Mouse (Mus musculus) CD8-positive naive resting alpha-beta T cell, adult 2 months (primary cell): Measurements from ENCODE around the gene Ttll5.

Source experiments
- DNase-seq, 2 experiments: peaks; one replicate each; pipeline ENCODE4 v3.0.0; 2022; ENCODE audit warnings: low read depth in 2 of 2, low spot score in 2 of 2

Gene Ttll5

DNA sequence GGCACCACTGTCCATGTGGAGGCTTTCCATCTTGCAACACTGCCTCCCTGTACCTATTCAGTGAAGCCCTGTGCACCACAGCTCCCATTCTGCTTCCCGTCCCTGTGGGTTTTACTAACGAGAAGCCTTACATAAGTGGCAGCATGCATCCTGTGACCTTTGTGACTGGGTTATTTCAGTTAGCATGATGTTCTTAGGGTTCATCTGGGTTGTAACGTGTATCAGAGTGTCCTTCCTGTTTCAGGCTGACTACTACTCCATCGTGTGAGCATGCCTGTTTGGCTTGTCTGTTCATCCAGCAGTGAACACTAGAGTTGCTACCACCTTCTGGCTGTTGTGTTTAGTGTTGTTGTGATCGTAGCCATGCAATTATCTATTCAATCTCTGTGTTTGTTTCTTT lies 221.7 kb downstream of the Ttll5 start:
- no peak for DNase-seq

DNA sequence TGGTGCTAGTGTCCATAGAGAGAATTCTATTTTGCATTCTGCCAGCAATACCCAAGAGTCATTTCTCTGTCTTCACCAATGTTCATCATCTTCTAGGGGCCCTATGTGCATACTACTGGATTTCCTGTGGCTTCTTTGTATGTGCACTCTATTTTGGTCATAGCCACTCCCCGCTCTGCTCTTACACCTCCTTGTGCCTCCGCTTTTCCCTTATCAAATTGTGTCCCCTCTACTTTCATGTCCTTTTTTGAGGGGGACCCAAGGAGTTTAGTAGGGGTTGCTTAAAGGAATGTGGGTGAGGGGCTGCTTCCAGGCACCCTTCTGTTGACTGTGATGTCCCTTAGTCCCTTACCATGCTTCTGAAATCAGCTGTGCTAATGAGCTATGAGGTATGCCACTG lies 222.3 kb downstream of the Ttll5 start:
- no peak for DNase-seq

DNA sequence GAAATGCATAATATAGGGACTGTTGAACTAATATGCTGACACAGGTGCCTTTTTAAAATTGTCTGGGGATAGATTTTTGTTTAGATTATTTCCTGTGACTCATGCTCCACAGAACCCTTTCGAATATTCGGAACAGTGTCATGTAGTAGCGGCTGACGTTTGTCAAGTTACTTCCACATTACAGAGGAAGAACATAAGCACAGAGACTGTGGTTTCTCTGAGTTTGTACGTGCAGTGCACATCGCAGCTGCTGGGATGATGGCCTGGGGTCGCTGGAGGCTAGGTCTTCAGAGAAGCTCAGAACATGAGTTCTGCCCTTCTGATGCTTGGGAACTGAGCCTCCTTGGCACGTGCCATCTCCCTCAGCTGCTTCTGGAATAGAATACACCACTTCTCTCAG lies 222.9 kb downstream of the Ttll5 start:
- peak in 1 of 2 experiments; percentile 2 for DNase-seq

DNA sequence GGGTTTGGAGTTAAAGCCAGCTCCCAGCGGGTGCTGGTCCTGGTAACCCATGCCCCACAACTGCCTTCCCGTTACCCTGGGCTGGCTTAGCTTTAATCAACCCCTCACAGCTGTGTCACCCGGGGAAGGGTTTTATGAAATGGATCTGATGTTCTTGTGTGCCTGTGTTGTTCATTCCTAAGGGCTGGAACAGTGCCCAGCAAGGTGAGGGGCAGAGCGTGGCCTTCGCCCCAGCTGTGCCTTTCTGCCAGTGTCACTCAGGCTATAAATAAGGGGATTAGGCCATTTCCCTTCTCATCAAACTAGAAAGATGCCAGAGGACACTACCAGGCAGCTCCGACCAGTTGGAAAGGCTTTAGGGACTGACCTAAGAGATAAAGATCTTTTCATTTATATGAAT lies 225.4 kb downstream of the Ttll5 start:
- no peak for DNase-seq

DNA sequence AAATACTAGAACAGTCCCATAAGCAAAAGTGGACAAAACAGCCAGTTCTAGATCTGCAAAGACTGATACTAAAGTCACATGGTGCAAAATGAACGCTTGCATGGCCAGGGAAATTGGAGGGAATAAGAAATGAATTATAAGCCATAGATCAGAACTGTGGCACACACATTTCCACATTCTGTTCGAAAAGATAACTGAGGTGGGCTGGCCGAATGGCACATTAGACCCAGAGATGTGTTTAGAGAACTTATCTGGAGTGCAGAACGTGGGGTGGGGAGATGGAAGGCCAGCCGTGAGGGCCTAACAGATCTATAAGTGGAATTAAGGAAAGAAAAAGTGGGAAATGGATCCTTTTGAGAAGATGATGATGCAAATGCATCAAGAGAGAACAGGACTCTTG lies 227.0 kb downstream of the Ttll5 start:
- DNase-seq: no peak

DNA sequence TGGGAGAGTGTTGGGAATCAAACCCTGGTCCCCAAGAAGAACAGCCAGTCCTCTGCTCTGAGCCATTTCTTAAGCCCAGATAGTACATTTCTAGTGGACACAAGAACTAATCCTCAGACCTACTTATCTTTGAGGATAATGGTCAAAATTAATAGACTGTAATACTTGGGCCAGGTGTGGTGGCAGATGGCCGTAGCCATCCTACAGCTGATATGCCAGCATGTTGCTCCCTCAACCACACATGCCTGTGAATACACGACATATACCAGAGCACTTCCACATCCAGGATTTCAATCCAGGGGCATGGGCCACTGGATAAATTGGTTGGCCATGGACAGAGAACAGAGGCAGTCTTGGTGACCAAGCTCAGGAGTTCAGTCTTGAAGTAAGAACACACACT lies 230.8 kb downstream of the Ttll5 start:
- DNase-seq: no peak

DNA sequence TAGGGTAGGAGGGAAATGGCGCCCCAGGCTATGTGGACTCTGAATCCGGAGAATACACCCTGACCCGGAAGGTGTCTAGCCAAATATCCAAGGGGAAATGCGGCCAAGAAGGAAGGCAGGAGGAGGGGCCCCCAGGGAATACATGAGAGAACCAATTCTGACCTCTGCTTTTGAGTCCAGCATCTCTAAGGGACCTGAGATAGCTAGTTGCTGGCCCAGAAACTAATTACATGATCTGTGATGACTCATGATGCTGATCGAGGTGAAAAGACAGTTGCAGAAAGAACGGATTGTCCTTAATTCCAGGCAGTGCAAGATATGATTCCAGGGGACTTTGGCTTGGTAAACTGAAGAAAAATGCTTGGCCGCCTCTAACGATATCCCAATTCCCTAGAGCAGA lies 232.5 kb downstream of the Ttll5 start:
- DNase-seq: no peak

DNA sequence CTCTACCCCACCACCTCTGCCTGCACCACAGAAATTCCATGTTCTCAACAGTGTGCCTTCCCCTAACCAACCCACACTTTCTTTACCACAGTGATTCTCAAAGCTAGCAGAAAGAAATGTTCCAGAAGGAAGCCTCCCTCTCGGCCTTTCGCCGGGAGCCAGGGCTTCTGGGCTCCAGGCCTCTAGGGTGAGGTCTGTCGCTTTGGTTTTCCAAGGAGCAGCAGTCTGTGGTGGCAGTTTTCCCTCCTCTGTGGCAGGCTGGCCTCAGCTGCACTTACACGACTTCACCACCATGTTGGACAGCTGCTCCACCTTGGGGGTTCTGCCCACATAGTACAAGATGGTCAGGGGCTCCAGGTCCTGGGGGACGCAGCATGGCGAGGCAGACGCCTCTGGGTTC lies 233.1 kb downstream of the Ttll5 start:
- DNase-seq: no peak

DNA sequence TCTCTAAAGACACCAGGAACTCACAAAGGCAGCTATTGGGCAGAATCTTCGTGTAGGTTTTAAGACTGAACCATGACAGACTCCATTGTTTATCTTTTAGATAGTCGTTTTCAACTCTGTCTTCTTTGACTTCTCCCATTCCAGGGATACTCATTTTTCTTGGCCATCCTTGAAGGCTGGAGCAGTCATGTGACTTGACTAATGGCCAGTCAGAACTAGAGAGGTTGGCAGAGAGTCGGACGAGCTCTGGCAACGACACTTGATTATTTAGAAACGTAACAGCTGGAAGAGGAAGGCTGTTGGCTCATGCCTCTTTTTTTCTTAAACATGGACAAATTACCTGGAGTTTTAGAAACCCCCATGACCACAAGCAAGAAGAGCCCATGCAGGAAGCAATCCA lies 234.9 kb downstream of the Ttll5 start:
- DNase-seq: no peak

DNA sequence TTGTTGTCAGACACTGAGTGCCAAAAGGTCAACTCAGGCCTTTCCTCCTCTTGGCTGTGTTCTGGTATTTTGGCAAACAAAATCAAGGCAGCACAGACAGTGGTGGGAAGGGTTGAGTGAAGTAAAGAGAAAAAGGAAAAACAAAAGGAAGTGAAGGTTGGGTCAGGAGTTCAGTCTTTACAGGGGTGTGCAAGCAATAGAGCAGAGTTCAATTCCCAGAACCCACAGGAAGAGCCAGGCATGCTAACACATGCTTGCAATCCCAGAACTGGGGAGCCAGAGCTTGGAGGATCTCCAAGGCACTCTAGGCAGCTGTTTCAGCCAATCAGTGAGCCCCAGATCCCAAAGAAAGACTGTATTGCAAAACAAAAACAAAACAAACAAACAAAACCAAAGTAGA lies 240.3 kb downstream of the Ttll5 start:
- DNase-seq: no peak

DNA sequence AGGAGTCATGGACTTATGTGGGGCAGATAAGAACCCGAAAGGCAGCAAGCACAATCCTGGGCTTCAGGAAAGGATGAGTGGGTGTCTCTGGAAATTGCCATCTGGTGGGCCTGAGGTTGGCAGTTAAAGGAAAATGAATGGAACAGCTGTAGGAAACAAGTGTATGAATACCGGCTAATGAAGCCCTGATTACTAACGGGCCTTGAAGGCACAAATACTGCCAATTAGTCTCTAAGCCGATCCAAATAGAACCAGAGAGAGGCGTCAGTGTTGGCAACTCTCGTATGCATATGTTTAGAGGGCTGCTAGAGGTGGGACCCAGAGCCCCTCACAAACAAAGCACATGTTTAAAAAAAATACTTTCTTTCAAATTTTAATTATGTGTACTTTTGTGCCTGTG lies 247.0 kb downstream of the Ttll5 start:
- no peak for DNase-seq

DNA sequence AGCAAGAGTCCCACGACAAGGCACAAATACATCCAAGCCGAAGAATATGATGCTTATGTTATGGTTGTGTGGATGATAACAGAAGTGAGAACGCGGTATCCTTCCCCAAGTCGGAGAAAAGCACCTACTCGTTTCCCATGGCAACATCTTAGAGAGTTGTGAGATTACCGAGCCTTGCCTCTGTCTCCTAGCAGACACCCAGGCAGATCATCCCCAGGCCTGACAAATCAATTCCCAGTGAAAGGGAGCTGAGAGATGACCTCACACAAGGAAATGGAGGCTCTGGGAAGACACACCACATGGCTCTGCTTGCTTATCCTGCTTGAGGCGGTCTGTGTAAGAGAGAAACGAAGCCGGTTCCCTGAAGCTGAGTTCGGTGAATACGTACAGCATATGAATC lies 250.2 kb downstream of the Ttll5 start:
- DNase-seq: no peak

DNA sequence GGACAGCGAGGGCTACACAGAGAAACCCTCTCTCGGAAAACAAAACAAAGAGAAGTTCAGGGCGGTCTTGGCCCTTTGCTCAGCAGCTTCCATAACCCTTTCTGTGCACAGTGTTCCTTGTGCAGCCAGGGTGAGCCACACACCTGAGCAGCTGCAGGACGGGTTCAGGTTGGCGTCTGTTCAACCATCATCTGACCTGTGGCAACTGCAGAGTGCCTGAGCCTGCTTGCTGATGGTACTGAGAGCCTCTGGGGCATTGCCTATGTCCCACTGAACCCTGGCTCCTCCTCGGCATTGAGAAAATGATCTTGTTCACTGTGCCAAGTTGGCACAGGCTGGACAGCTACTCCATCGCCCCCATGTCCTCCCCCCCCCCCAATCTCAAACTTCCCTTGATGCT lies 250.9 kb downstream of the Ttll5 start:
- DNase-seq: no peak

DNA sequence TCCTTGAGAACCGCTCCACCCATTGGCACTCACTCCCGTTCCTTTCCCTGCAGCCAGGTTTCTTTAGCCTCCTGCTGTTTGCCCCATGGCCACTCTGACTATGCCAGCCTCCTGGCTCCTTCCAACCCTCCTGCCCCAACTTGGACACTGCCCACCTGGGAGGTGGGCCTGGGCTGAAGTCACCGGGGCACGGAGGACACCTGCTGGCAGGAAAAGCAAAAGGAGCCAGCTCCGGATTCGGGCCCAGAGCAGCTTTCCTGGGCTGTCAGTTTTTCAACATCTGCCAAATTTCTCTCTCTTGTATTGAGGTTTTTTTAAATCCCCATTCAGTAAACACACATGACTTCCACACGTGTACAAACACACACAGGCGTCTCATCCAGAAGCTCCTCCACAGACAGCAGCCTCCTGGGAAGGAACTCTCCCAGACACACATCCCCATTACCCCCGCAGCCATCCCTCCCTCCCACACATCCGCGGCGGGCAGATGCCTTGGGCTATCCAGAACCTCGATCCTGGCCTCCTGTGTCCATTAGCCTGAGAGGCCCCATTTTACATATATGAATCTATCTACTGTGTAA lies 252.0 kb downstream of the Ttll5 start:
- DNase-seq: no peak

DNA sequence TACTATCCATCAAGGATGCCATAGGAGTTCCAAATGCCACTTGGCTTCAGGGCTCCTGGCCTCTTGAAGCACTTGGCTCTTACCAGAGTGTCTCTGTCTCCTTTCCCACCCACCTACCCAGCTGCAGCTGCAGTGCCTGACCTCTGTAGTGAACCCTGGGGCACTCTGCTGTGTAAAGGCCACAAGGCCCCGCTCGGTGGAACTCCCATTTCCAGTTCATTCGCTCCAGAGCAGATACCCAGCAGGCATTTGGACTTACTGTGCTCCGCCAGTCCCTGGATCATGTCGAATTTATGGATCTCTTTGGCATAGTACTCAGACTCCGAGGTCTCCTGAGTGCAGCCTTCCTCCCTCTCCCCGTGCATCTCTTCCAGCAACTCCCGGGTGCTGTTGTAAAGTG lies 252.9 kb downstream of the Ttll5 start:
- DNase-seq: no peak

DNA sequence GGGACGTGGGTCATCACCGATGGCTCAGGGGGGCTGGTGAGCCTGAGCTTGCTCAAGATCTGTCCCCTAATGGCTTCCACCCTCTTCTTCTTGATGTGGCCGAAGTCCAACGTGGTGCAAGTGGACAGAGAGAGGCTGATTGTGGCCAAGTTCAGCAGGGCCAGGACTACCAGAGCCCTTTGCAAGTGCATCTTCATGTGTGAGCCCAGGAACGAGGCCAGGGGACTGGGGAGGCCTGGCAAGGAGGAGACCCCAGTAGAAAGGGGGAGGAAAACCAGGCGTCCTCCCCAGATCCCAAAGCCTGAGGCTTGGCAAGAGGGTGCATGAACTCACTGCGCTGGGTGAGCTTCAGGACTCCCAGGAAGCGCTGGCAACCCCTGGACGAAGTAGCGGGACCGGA lies 253.3 kb downstream of the Ttll5 start:
- DNase-seq: no peak

DNA sequence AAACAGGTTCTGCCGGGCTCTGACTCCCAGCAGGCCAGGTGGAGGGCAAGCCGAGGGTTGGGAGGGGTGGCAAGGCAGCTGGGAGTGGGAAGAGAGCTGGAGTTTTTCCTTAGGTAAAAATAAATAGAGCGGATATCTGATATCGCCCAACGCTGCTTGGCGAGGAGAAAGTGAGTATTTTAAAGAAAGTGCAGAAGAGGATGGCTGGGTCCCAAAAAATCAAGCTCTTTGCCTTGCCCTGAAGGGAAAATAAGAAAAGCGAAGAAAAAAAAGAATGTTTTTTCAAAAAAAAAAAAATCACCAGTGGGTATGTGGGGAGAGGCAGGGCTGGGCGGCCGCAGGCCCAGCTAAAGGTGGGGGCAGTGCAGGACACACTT lies 253.7 kb downstream of the Ttll5 start:
- no peak for DNase-seq

DNA sequence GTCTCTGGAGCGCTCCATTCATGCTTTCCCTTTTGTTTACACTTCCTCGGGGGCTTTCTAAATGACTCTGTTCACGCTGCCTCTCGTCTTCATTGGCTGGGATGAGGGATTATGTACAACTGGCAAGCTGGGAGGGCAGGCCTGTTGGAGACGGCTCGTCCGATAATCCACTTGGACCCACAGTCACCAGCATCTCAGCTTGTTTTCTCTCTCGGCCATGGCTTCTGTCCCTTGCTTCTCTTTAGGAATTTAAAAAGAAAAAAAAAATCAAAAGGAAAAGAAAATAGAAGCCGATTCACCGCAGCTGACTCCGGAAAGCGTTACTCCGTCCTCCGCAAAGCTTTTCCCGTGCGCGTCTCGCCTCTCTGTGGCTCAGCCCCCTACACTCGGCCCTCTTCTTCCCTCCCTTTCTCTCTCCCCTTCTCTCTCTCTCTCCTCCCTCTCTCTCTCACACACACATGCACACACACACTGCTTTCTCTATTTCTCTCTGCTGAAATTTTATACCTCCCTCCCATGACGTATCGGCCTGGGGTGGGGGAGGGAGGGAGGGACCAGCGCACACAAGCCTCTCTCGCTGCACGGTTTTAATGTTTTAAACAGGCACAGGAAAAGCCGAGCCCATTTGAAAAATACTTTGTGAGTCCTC lies 254.2 kb downstream of the Ttll5 start, which contains the start of gene Tgfb3:
TSS of gene Tgfb3 (minus strand) at position 489 of the 649 bp plus-strand sequence.
- DNase-seq: no peak

DNA sequence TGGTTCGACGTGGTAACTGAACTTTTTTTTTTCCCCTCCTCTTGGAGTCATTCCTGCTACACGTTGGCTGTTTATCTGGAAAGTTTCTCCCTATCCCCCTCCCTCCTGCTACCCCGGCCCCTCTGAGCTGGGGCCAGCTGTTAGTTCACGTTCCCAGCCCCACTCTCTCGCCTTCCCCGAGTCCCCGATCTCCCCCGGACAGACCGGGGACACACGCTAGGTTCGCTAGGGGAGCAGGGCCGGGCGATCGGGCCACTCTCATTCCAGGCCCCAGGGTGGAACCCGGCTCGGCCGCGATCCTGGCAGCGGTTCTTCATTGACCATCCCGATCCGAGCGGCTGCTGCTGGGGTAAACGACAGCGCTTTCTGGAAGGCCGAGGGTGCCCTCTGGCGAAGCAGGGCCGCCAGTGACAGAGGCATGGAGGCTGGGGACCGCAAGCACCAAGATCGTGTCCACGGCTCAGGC lies 254.8 kb downstream of the Ttll5 start:
- peak; percentile 69 to 78 for DNase-seq

DNA sequence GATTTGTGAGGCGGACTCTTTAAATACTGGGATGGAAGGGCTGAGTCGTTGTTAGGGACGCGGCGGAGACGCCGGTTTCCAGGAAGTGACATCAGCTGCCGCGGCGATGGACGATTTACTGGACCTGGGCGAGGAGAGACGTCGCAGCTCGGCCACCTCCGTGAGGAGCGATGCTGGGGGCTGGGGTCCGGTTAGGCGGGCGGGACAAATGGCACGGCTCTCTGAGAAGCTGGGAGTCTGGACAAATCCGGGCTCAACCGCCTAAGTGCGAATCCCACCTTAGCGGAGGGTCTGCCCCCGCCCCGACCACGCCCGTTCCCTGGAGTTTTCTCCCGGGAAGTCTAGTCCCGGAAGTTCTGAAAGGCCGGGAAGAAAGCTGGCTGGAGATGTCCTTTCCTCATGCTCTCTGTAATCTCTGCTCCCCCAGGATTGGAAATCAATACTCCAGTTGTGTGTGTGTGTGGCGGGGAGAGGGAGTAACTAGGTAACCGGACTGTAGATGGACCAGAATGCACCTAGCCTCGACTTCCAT lies 258.1 kb downstream of the Ttll5 start, which contains the start of gene Ift43:
TSS of gene Ift43 (plus strand) at position 61 of the 532 bp plus-strand sequence.
- DNase-seq: no peak

DNA sequence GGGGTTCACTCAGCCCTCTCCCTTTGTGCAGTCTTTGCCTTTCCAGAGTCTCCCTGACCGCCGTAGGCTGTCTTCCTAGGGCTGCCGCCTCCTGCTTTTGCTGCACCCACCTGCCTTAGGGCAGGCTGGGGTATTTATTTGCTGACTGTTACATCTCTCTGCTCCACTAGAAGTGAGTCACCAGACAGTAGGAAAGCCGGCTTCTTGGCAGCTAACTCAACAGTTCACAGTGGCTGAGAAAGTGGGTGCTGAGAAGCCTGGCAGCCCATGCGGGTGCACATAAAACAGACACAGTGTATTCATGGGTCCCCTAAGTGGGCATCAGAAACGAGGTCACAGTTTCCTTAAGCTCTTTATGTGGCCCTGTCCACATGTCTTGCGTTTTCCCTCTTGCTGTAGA lies 261.4 kb downstream of the Ttll5 start:
- no peak for DNase-seq

DNA sequence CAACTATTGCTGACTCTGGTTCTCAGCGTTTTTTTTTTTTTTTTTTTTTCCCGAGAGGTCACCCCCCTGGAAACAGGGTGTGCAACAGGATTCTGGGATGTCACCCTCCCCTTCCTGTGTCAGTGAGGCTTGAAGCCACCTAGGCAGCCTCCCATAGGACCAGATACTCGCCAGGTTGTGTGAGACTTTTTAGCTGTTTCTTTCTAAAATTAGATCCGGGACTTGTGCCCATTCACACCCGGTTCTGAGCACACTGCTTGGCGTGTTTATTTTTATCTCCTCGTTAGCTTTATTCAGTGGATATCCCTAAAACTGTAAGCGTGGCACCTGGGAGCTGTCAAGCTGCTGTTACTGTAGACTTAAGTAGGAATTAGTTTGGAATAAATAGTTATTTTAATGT lies 262.1 kb downstream of the Ttll5 start:
- no peak for DNase-seq

DNA sequence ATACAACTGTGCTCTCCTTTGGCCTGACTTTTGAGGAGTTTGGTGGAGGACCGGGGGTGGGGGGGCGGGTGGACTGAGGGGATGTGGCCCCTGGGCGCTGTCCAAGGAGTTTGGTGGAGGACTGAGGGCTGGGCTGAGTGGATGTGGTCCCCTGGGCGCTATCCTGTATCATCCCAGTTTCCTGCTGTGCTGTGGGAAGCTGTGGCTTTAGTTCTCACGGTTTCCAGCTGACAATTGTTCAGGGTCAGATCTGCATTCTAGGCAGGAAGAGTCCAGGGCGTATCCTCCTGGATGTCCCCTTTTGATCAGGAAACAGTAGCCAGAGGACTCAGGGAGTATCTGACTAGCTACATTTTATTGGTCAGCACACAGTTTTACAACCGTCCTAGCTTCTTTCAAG lies 263.6 kb downstream of the Ttll5 start:
- DNase-seq: no peak
